Mouse (Mus musculus) cerebellum, adult 2 months (tissue): ENCODE measurements around the gene Psmd13.

Experiments used
- CTCF ChIP-seq: fragments of 200-500 bp; IDR thresholded peaks from 2 replicates; pipeline ENCODE4 v1.5.1; 2011; ENCODE audit warnings: low read depth, mild to moderate bottlenecking, control low read depth, low read length, moderate library complexity, borderline replicate concordance; ENCODE audit not compliant: insufficient read depth
- POLR2A ChIP-seq: fragments of 200-500 bp; IDR thresholded peaks from 2 replicates; pipeline ENCODE4 v1.6.1; 2011; ENCODE audit warnings: low read length, control low read depth, borderline replicate concordance; ENCODE audit not compliant: insufficient read depth

- TF ChIP-seq POLR2A (no peak), CTCF (no peak)
Observed at GRCm38 (mm10) chr7:140946311-140946710, 64.5 kb downstream of the Psmd13 start.
